Mouse (Mus musculus): Measurements from ENCODE around the gene Tmem33.
A peak's percentile ranks its signal among the peaks of the same experiment; 100 is the strongest.

The Tmem33 gene

DNA sequence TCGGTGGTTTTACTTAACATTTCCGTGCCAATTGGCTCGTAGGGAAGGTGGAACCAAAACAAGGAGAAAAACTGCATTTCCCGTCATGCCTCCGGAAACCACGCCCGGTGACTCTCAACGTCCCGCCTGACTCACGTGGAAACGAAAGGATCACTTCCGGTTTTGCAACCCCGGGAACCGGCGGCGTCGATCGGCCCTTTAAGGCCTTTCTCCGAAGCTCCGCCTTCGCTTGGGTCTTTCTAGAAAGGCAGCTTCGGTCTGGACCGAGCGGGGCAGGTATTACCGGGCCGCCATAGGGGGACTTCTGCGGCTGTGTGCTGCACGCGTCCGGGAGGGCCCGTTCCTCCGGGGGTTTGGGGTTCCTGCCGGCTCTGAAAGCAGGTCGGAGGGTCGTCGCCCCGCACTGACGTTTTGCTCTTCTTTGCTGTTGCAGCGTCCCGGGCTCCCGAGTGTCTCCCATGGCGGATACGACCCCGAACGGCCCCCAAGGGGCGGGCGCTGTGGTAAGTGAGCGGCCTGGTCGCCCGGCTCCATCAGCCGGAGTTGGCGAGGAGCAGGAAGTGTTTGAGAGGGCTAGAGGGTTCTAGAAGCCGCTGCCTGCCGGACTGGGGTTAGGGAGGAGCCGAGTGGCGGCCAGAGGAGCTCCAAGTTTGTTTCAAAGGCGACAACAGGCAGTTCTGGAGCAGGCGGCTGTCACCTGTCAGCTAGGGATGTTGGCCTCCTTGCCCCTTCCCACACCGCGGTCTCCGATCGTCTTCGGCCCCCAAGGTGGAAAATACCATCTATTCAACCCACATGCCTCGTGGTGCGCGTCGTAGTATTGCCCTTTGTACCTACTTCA, at the start of gene Tmem33:
Tmem33 (plus strand) TSS at position 35 of the 841 bp plus-strand sequence.
- peak; percentile 95 for DNase-seq (ENCODE audit: low read depth, low spot score)

DNA sequence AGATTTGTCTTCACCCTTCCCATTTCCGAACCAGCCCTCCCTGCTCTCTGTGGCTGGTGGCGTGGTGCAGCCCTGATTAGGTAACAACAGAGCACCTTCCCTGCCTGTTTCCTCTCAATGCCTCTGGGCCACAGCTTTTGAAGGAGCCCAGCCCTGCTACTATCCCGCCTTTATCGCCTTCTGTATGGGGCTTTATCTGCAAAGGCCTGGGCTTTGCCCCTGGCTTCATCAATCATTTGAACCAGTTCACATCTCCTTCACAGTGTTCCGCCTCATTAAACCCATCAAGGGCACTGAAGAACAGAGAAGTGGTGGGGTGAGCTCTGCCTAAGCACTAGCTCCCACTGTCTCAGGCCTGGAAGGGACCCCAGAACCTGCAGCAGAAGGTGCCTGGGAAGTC, 47.2 kb upstream of the Tmem33 start:
- DNase-seq (ENCODE audit: low read depth, low spot score): no peak

DNA sequence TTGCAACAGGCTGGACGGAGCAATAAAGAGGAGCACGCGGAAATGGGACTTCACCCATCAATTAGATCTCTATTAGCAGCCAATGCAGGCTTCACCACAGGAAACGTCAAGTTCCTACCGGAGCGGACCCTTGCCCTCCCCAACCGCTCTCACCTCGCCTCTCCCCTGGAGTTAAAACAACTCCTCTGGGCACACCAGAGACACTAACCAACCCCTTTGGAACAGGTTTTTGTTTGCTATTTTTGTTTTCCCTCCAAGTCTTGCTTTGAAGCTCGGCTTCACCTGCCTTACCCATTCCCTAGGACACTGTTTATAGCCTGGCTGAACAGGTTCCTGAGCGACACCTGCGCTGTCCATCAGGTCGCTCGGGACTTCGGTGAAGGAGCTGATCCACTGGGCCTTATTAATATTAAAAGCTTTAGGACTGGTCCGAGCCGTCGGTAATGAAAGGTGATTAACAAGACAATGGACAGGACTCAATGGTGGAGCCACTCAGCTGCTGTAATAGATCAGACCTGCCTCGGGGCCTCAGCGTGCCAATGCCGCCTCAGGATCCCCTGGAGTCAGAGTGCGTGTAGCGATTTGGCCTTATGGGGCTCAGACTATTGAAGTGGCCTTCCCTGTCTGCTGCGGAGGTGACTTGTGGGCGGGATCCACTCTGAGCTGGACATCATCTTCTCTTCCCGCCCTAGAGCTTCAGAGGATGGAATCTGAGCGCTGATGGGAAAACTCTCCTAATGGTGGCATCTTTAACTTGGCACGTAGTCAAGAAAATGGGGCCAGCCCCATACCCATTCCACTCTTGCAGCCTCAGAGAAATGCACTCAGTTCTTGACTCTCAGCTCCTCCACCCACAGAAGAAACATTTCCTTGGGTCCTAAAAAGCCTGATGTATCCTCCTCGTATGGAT, 45.0 kb upstream of the Tmem33 start:
- no peak for DNase-seq (ENCODE audit: low read depth, low spot score)

DNA sequence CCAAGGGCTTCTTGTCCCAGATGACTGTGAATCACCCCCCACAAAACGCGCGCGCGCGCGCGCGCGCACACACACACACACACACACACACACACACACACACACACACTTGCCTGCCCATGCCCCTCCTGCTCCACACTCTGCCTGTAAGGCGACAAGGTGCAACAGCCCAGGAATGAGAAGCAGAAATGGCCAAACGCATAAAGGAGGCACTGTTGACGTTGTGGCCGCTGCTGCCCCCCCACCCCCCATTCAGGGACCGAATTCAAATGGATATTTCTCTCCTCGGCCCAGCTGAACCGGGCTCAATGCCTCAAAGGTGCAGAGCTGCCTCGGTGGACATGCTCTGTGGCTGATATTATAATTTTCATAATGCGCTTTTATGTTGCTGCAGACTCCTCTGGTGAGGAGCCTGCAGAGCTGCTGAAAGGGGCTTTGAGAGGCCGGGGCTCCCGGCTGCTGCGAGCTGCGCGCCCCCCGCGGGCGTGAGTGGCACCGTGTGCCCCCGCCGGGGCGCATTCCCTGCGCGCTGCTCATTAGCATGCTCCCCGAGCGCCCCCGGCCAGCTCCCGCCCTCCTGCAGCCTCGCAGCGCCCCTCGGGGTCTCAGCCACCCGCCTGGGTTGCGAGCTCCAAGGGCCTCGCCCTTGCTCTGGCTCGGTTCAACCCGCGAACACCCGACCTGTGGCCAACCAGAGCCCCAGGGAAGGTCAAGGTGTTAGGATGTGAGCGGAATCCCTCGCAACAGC, 44.2 kb upstream of the Tmem33 start:
- DNase-seq (ENCODE audit: low read depth, low spot score): no peak

DNA sequence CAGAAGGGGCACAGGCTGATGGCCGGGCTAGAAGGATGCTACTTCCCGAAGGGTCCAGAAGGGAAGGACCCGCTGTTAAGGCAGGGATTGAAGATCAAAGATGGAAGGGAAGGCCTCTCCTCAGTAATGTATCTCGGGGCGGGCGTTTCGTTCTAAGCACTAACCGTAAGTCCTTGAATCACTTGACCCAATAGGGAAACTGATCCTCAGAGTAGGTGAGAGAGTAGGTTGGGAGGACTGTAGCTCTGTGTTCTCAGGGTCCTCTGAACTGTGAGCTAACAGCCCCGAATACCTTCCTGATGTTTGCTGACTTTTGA, 43.6 kb upstream of the Tmem33 start:
- DNase-seq (ENCODE audit: low read depth, low spot score): no peak

DNA sequence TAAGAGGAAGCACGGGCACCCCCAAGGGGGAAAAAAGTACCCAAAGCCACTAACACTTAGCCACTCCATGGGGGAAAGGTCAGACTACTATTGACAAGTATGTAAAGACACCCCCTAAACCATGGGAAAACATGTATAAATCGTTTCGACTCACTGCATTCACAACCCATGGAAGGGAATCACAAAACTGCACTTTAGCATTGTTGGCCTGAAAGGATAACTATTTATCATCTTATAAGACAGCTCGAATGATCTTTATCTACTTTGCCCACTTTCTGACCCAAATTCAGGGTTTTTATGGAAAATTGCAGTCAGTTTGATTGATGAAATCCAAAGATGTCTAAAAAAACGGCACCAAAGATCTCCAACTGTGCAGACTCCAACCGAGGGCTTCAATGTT, 38.5 kb upstream of the Tmem33 start:
- no peak for DNase-seq (ENCODE audit: low read depth, low spot score)

DNA sequence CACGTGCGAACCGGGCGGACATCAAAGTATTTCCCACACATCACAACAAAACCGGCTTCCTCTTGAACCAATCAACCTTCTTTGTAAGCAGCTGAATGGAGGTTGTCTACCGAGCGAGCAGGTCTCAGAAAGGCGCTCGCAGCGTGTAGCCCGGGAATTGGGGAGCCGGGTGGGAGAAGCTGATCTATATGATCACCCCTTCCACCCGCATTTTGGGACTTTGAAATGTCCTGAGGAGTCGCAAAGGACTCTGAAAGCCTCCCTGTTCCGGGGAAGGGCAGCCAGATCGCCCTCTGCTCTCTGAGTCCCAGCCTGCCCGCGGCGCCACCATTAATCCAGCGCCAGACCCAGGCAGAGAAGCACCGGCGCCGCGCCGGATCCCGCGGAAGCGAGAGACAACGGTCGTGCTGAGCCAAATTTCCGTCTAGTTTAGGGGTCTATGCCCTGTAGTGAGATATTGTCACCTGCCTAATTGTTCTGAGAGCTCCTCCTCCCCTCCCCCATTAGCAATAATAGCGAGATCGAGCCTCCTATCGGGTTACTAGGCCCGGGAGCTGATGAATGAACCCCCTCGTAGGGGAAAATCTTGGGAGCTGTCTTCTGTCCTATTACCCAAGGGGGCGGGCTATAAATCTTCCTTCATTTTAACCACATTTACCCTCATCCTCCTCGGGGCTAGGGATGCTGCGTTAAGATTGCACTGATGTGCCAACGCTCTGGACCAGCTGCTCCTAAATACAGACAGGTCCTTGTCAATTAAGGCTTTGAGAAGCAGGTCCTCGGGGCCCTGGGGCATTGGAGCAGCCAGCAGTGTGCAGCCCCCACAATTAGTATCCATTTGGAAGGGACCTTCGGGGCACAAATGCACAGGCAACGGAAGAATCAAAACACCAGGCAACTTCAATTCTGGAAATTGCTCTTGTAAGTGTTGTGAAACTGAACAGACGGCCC, 37.6 kb upstream of the Tmem33 start:
- no peak for DNase-seq (ENCODE audit: low read depth, low spot score)

DNA sequence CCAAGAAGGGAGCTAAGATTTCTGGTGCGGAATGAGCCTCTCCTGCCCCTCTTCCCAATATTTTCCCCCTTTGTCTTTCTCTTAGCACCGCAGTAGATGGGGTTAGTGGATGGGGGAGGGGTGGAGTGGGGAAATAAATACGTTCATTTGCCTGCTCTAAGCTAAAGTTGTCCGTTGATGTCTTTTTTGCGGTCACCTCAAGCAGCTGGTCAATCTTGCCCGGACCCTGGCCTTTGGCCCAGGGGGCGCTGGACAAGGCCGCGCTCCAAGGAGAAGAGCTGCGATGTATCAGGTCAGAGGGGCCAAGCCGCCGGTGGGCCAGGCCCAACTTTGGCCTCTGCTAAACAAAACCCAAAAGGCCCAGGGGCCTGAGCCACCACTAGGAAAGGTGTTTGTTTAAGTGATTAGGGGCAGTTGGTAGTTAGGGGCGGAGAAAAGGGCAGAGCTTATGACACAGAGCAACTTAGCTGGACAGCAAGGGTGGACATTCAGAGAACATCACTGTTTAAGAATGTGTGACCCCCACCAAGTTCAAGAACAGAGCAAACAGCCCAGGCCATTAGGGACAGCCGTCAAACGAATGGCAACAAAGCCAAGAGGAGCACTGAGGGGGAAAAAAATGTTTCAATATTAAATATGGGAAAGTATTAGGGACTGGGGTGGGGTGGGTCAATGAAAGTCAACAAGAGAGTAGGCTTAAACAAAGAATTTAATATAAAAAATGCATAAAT, 36.8 kb upstream of the Tmem33 start:
- DNase-seq (ENCODE audit: low read depth, low spot score): no peak

DNA sequence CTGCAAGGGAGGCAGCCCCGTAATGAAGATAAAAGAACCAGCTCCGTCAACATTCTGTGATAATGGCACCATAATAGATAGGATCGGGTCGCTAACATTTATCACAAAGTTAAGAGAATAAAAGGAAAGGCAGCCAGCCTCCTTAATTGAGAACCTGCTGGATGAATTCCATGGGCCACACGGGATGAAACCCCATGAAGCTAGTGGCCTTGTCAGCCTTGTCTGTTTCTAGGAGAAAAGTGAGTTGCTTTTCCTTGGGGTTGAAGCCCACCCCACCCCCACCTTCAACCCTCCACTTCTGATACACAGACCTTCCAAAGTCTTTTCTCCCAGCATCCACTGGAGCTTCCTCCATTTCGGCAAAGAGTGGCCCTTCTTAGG, 36.3 kb upstream of the Tmem33 start:
- no peak for DNase-seq (ENCODE audit: low read depth, low spot score)

DNA sequence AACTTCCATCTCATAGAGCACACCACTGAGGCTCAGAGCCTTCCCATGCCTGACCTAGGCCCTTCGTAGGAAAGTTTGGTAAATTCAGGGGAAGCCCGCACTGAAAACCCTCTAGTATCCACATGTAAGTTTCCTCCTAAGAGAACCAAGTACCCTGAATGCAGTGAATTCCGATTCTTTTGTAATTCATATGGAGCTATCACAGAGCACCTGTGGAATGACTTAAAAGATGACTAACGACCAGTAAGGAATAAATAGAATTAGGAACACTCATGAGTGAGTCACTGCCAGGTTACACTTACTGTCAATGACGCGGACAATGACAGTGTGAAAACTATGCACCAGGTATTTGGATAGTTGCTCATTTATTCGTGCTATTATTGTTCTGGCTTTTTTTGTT, 34.6 kb upstream of the Tmem33 start:
- no peak for DNase-seq (ENCODE audit: low read depth, low spot score)

DNA sequence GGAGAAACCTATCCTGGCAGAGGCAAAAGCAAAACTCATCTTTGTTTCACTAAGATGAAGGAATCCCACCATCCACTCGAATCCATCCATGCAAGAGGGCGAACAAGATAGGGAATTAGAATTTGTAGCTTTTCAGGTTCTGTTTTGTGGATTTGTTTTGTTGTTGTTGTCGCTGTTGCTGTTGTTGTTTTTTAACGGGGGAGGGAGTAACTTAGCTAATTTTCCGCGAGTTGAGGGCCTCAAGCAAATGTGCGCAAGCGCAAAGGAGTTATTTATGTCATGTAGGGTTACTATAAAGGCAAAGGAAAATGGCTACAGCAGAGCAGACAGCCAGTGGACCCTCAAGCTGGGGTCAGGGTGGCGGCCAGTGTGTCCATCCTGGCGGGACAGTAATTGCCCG, 33.1 kb upstream of the Tmem33 start:
- DNase-seq (ENCODE audit: low read depth, low spot score): no peak

DNA sequence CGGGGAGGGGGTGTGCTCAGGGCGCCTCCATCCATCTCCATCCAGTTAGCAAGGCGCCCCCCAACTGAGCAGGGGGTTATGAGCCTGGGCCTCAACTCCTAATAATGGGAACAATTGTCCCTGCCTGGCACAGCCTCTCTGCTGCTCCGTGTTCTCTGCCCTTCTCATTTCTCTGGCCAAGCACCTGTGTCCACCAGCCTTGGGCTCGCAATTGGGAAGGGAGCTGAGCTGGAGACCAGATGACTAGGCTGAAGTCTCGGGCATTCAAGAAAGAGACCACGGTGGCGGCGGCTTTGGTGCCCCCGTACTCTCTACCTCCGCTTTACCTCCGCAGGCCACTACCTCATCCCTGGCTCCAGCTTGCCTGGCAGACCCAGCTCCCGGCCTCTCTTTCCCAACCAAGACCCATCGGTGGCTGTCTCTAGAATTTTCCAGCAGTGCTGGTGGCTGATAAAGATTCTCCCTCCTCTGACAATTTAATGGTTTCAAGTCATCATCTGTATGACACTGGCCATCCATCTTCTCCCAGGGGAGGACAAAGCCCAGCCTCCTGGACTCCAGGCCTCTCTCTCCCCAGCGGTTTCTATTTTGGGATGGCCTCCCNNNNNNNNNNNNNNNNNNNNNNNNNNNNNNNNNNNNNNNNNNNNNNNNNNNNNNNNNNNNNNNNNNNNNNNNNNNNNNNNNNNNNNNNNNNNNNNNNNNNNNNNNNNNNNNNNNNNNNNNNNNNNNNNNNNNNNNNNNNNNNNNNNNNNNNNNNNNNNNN, 32.5 kb upstream of the Tmem33 start:
- DNase-seq (ENCODE audit: low read depth, low spot score): no peak

DNA sequence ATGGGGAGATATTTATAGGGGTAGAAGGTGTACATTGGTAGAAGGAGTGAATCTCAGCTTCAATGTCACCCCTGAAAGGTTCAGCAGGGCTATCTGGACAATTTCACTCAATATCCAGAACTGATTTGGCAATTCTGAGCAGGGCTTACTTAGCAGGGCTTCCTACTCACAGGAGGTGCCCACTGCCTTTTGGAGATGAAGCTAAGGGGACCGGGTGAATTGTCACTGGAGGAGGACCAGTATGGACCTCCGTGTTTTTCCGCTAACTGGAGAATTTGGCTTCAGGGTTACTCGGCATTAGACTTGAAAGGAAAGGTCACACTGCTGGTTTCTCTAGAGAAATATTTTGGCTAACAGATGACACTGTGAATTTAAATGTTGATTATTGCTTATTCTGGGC, 25.7 kb upstream of the Tmem33 start:
- DNase-seq (ENCODE audit: low read depth, low spot score): no peak

DNA sequence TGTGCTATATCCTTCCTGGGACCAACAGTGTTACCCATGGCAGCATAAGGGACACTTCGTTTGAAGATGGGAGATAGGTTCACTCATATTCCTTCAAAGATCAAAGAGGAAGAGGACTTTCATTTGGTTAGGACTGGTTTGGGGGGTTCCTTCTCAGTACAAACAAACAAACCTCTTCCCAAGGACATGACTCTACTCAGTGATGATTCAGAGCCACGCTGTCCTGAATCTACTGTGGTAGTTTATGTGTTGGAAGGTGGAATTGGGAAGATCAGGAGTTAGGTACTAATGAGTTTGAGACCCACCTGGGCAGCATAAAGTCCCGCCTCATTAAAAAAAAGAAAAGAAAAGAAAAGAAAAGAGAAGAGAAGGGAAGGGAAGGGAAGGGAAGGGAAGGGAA, 24.9 kb upstream of the Tmem33 start:
- no peak for DNase-seq (ENCODE audit: low read depth, low spot score)

DNA sequence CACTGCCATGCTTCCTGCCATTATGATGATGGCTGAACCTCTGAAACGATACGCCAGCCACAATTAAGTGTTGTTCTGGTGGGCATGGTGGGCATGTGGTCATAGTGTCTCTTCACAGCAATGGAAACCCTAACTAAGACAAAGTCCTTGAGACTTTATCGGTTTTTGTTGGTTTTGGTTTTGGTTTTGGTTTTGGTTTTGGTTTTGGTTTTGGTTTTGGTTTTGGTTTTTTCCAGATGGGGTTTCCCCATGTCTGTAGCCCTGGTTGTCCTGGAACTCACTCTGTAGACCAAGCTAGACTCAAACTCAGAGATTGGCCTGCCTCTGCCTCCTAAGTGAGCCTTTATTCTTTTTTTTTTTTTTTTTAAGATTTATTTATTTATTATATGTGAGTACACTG, 23.8 kb upstream of the Tmem33 start:
- no peak for DNase-seq (ENCODE audit: low read depth, low spot score)

DNA sequence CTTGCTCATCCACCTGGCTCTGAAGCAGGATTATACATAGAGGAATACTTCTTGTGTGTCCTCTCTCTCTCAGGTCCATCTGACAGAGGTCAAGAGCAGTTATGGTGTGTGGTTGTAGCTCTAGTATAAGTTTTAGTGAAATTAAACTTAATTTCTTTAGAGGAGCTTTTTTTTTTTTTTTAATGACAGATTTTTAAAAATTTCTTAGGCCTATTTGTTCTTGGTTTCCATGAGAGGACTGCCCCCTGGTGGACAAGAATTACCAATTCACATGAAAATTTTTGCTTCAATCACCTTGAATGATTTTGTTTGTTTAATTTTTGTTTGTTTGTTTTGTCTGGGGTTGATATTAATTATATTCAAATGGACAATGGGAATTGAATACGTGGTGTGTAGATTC, 22.1 kb upstream of the Tmem33 start:
- no peak for DNase-seq (ENCODE audit: low read depth, low spot score)

DNA sequence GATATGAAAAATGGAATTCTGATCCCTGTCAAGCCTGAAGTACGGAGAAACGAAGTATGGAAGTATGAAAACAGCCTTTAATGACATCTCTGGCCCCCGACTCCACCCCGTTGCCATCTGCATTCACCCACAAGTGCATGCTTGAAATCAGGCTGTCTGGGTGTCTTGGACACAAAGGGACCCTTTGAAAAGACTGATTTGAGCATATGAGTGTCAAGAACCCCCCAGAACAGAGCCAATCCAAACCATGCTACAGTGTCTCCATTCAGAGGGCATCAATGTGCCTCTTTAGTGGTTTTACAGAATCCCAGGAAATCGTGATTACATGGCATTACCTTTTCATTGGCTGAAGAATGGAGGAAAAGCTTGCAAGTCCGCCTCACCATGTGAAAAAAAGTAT, 18.7 kb upstream of the Tmem33 start:
- no peak for DNase-seq (ENCODE audit: low read depth, low spot score)

DNA sequence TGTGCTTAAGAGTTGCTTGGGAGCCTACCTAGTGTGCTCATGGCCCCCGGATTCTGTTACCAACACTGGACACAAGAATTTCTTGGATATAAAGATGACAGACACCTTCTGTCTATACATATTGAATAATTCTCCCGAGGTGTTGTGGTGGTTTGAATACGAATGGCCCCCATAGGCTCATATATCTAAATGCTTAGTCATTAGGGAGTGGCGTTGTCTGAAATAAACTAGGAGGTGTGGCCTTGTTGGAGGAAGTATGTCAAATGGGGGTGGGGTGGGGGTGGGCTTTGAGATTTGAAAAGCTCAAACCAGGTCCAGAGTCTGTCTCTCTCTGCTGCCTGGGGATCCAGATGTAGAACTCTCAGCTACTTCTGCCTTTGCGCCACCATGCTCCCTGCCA, 17.1 kb upstream of the Tmem33 start:
- DNase-seq (ENCODE audit: low read depth, low spot score): no peak

DNA sequence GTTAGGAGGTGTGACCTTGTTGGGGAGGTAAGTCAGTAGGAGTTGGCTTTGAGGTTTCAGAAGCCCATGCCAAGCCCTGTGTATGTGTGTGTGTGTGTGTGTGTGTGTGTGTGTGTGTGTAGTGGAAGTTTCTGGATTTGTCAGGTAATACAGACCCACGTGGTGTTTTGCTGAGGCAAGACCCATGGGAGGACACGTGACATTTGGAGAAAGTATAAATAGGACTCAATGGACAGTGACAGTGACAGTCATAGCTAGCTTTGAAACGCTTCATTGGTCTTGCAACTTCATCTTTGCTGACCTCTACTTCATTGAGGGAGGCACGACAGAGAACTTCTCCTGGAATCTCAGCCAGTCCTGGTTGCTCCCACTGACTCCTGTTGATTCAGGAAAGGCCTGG, 8.1 kb upstream of the Tmem33 start:
- no peak for DNase-seq (ENCODE audit: low read depth, low spot score)

DNA sequence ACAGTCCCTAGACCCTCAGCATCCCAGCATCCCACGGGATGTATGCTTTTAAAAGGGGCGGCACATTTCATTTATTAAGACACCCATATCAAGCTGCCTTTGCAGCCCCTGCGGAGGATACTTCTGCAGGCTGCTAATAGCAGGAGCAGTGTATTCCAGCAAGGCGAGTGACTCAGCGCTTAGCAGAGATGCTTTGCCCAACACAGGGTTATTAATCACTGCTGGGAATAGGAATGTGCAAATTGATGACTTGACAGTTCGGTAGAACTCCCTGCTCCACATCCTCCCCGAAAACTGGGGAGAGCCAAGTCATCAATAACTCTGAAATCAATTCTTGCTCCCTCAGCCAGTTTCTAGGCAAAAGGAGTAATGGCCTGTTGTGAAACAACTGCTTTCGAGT, 4.7 kb upstream of the Tmem33 start:
- no peak for DNase-seq (ENCODE audit: low read depth, low spot score)
